Mouse (Mus musculus) embryonic fibroblast, embryonic 13.5 days (primary cell): Measurements from ENCODE around the gene Auts2. TPM values are rescaled to one million over a fixed set of nuclear protein-coding genes. Genes with fewer than 3 reads are reported as not detected.

ENCODE experiments used
- H3K27ac ChIP-seq: 2 replicates; pipeline ENCODE4 v1.5.1; 2012; ENCODE audit warnings: low read length, control low read depth, inconsistent platforms; ENCODE audit not compliant: insufficient read depth
- H3K4me1 ChIP-seq: 2 replicates; pipeline ENCODE4 v1.6.1; 2011; ENCODE audit warnings: low read length; ENCODE audit not compliant: control insufficient read depth, insufficient read depth
- H3K4me3 ChIP-seq: 2 replicates; pipeline ENCODE4 v1.5.1; 2011; ENCODE audit warnings: mild to moderate bottlenecking, control low read depth, low read length; ENCODE audit not compliant: insufficient read depth
- CTCF ChIP-seq: IDR thresholded peaks from 2 replicates; pipeline ENCODE4 v1.5.1; 2011; ENCODE audit warnings: mild to moderate bottlenecking, control low read depth, low read length, moderate library complexity, borderline replicate concordance; ENCODE audit not compliant: insufficient read depth
- POLR2A ChIP-seq: IDR thresholded peaks from 2 replicates; pipeline ENCODE4 v1.6.1; 2011; ENCODE audit warnings: low read depth, mild to moderate bottlenecking, control low read depth, low read length, moderate library complexity
- polyA plus RNA-seq: library from polyadenylated mRNA; stranded (reverse); fragments of >200 nt; gene quantifications from 2 replicates; pipeline ENCODE4 v1.2.4, GENCODE M21; 2011; ENCODE audit warnings: low read depth; ENCODE audit not compliant: missing spikeins, insufficient read length

Gene Auts2
- polyA plus RNA-seq, 1 experiment = 26.0 TPM

GRCm38 (mm10) chr5:131597503-131597902 is 945.6 kb downstream of the Auts2 start:
- TF ChIP-seq POLR2A = no peak
- TF ChIP-seq CTCF = no peak
- Histone ChIP-seq H3K4me3 (no peak overlapping the region), H3K4me1 (peaks cover 5% of the 10 kb centered on the region), H3K27ac (no peak overlapping the region)

GRCm38 (mm10) chr5:131596591-131596990 is 946.6 kb downstream of the Auts2 start:
- TF ChIP-seq CTCF (no peak), POLR2A (no peak)
- Histone ChIP-seq H3K4me3 (no peak overlapping the region), H3K27ac (no peak overlapping the region), H3K4me1 (peaks cover 5% of the 10 kb centered on the region)

- TF ChIP-seq CTCF (no peak), POLR2A (no peak)
- Histone ChIP-seq H3K27ac (no peak overlapping the region), H3K4me3 (no peak overlapping the region)
These were observed 947.4 kb downstream of the Auts2 start for GRCm38 (mm10) chr5:131595730-131596129.

GRCm38 (mm10) chr5:131594597-131594996 is 948.5 kb downstream of the Auts2 start:
- Histone ChIP-seq H3K27ac (no peak overlapping the region), H3K4me3 (no peak overlapping the region), H3K4me1 (no peaks in the 10 kb centered on the region)
- TF ChIP-seq POLR2A = no peak
- TF ChIP-seq CTCF = no peak

More at GRCm38 (mm10) chr5:131595730-131596129, 947.4 kb downstream of the Auts2 start:
- H3K4me1 ChIP-seq = peaks cover 4% of the 10 kb centered on the region; the same call in 1 of the 2 replicates

GRCm38 (mm10) chr5:131593261-131593660 is 949.9 kb downstream of the Auts2 start:
- TF ChIP-seq POLR2A (no peak), CTCF (no peak)

GRCm38 (mm10) chr5:131589948-131590467 is 953.1 kb downstream of the Auts2 start:
- no peak overlapping the region for H3K4me3 ChIP-seq
- H3K27ac ChIP-seq = no peak overlapping the region
- H3K4me1 ChIP-seq = 0 out of 2 replicates have a peak, but pooled peaks cover 5% of the 10 kb centered on the region
- no peak for TF ChIP-seq POLR2A
- no peak for TF ChIP-seq CTCF

More at GRCm38 (mm10) chr5:131593261-131593660, 949.9 kb downstream of the Auts2 start:
- Histone ChIP-seq H3K4me3 (no peak overlapping the region), H3K4me1 (no peaks in the 10 kb centered on the region), H3K27ac (no peak overlapping the region)

- Histone ChIP-seq H3K4me1 (0 out of 2 replicates have a peak, but pooled peaks cover 5% of the 10 kb centered on the region), H3K4me3 (no peak overlapping the region), H3K27ac (no peak overlapping the region)
- TF ChIP-seq POLR2A (no peak), CTCF (no peak)
These were observed 956.8 kb downstream of the Auts2 start for GRCm38 (mm10) chr5:131586332-131586700.

GRCm38 (mm10) chr5:131585684-131586331 is 957.3 kb downstream of the Auts2 start:
- Histone ChIP-seq H3K4me1 (0 out of 2 replicates have a peak, but pooled peaks cover 5% of the 10 kb centered on the region), H3K27ac (no peak overlapping the region), H3K4me3 (no peak overlapping the region)
- no peak for TF ChIP-seq CTCF
- TF ChIP-seq POLR2A = no peak

- no peak overlapping the region for H3K4me3 ChIP-seq
- TF ChIP-seq CTCF (no peak), POLR2A (no peak)
- no peak overlapping the region for H3K27ac ChIP-seq
- 0 out of 2 replicates have a peak, but pooled peaks cover 5% of the 10 kb centered on the region for H3K4me1 ChIP-seq
These were observed 958.6 kb downstream of the Auts2 start for GRCm38 (mm10) chr5:131584260-131585135.
